Mouse (Mus musculus) stomach, embryonic 14.5 days (tissue): ENCODE results near the gene Chmp5. TPM values are rescaled to one million over a fixed set of nuclear protein-coding genes. Genes with fewer than 3 reads are reported as not detected.

Source experiments
- ATAC-seq: fragments of 200-750 bp; cut with Nextera tagmentation; 2 replicates; pipeline ENCODE4 v1.8.0; 2017; ENCODE audit warnings: low read depth, moderate TSS enrichment; ENCODE audit not compliant: insufficient number of reproducible peaks, insufficient read depth, low FRiP score
- H3K27ac ChIP-seq: fragments of 300-500 bp; sonication (generic); 2 replicates; pipeline ENCODE4 v1.5.1; 2014; ENCODE audit warnings: mild to moderate bottlenecking, low read length, moderate library complexity, mixed read lengths
- H3K27me3 ChIP-seq: fragments of 300-500 bp; sonication (generic); 2 replicates; pipeline ENCODE4 v1.6.1; 2014; ENCODE audit warnings: low read length, control low read depth, mixed read lengths; ENCODE audit not compliant: control insufficient read depth, insufficient read depth
- H3K36me3 ChIP-seq: fragments of 300-500 bp; sonication (generic); 2 replicates; pipeline ENCODE4 v1.6.1; 2014; ENCODE audit warnings: mild to moderate bottlenecking, control low read depth, low read length, moderate library complexity, mixed read lengths; ENCODE audit not compliant: control insufficient read depth, insufficient read depth
- H3K4me1 ChIP-seq: fragments of 300-500 bp; sonication (generic); 2 replicates; pipeline ENCODE4 v1.6.1; 2014; ENCODE audit warnings: low read length, control low read depth, mixed read lengths; ENCODE audit not compliant: control insufficient read depth, insufficient read depth
- H3K4me2 ChIP-seq: fragments of 300-500 bp; sonication (generic); replicated peaks from 2 replicates; pipeline ENCODE4 v1.6.1; 2014; ENCODE audit warnings: low read depth, low read length, control low read depth
- H3K4me3 ChIP-seq: fragments of 300-500 bp; sonication (generic); 2 replicates; pipeline ENCODE4 v1.5.1; 2014; ENCODE audit warnings: low read depth, low read length, control low read depth
- H3K9ac ChIP-seq: fragments of 300-500 bp; sonication (generic); replicated peaks from 2 replicates; pipeline ENCODE4 v1.6.1; 2014; ENCODE audit warnings: low read depth, mild to moderate bottlenecking, control low read depth, low read length, moderate library complexity, mixed read lengths
- H3K9me3 ChIP-seq: fragments of 300-500 bp; sonication (generic); 2 replicates; pipeline ENCODE4 v1.6.1; 2016; ENCODE audit warnings: low read depth, low read length, control low read depth; ENCODE audit not compliant: control insufficient read depth
- WGBS: fragments of 180-500 bp; shearing (Covaris S2); extraction: QIAGEN DNeasy Blood & Tissue Kit; methylation state at CpG from one replicate; pipeline ENCODE4 v1.1.7; 2014; 5-methylcytosine and 5-hydroxymethylcytosine counted together
- polyA plus RNA-seq: library from polyadenylated mRNA; unstranded; fragments of >200 nt; fragmentation: Nextera tagmentation; extraction: Ambion mirVana; gene quantifications from 2 replicates; pipeline ENCODE4 v1.2.1, GENCODE M21; 2014

The Chmp5 gene
- polyA plus RNA-seq, 1 experiment from 2014 or later = 103 TPM

DNA sequence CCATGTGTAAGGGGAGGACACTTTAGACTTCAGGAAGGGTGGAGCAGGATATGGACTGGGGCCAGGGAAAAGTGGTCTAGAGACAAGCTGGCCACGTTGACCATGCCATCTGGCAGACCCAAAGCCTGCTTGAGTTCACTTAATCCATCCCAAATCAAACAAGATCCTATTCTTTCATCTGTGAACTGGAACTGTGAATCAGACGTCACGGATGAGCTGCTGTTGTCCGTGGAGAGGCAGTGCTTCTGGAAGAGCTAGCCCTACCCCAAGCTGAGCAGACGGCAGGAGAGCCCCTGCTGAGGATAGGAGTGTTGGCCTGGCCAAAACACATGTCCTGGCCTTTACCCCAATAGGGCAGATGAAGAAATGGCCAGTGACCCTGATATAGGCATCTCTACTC lies 32.3 kb upstream of the Chmp5 start:
- H3K27ac ChIP-seq = no peak overlapping the region
- no peaks in the 10 kb centered on the region for H3K9me3 ChIP-seq
- H3K4me1 ChIP-seq = no peaks in the 10 kb centered on the region
- H3K27me3 ChIP-seq = no peaks in the 10 kb centered on the region
- no peak overlapping the region for H3K9ac ChIP-seq
- WGBS = 71% methylated on average over 5 of the region's 5 CpGs
- H3K4me2 ChIP-seq = no peak overlapping the region
- no peak overlapping the region for H3K4me3 ChIP-seq
- H3K36me3 ChIP-seq = no peaks in the 10 kb centered on the region
- no peak for ATAC-seq

DNA sequence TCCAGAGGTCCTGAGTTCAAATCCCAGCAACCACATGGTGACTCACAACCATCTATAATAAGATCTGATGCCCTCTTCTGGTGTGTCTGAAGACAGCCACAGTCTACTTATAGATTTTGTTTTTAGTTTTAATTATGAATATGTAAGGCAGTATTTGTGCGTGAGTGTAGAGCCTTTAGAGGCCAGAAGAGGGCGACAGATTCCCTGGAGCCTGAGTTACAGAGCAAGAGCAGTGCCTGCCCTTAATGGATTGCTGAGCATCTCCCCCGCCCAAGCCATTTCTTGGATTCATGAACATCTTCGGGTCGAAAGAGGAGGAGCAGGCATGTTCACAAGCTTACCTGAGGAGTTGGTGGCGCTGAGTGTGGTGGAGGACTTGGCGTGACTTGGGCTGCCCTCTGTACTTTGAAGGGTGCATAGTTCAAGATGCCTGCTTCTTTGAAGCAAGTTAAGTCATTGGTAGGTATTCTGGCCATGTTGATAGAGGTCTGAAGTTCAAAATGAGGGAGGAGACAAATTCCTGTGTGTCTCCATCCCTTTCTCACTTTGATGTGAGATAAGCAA lies 31.5 kb upstream of the Chmp5 start:
- H3K4me1 ChIP-seq = no peaks in the 10 kb centered on the region
- no peaks in the 10 kb centered on the region for H3K36me3 ChIP-seq
- no peak for ATAC-seq
- H3K27me3 ChIP-seq = no peaks in the 10 kb centered on the region
- no peak overlapping the region for H3K27ac ChIP-seq
- H3K4me2 ChIP-seq = no peak overlapping the region
- H3K9me3 ChIP-seq = no peaks in the 10 kb centered on the region
- WGBS = 89% methylated on average over 7 of the region's 7 CpGs
- H3K4me3 ChIP-seq = no peak overlapping the region
- H3K9ac ChIP-seq = no peak overlapping the region

DNA sequence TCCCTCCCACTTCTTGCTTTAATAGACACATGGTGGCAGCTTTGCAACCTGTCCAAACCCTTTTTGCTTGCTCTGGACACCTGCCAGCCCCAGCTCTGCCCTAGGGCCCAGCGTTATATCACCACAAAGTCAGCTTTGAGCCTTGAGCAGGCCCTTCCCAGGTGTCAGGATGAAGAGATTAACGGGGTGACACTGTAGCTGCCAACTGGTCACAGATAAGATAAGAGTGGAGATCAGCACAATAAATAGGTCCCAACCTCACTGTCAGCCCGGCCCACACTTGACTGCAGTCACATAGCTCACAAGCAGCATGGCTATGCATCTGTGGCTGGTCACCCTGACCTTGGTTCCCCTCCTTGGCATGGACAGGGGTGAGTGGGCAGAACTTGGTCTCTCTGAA lies 28.4 kb upstream of the Chmp5 start, which contains the start of gene Spink4:
Gene Spink4, plus strand, starts transcription at position 268 of the 400 bp plus-strand sequence.
- 21% methylated on average over 3 of the region's 3 CpGs for WGBS

DNA sequence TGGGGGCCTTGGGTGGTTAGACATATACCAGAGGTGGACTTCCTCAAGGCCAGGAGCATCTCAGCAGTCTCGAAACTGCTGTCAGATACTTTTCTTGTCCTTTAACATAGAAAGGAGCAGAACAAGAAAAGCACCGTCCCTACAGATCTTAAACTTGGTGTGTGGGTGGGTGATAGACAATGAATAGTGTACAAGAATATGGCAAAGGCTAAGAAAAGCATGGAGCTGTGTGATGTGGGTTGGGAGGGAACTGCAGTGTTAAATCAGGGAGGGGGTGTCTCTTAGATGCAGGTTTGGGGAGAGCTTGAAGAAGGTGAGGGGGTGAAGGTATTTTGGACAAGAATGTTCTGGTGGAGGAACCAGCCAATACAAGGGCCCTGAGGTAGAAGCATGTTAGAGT lies 27.6 kb upstream of the Chmp5 start:
- Histone ChIP-seq H3K9ac (no peak overlapping the region), H3K27me3 (no peaks in the 10 kb centered on the region), H3K4me2 (no peak overlapping the region), H3K9me3 (no peaks in the 10 kb centered on the region), H3K4me3 (no peak overlapping the region), H3K4me1 (no peaks in the 10 kb centered on the region), H3K36me3 (no peaks in the 10 kb centered on the region), H3K27ac (no peak overlapping the region)
- WGBS = 73% methylated on average over 2 of the region's 2 CpGs
- ATAC-seq = no peak

More for the DNA sequence above, 28.4 kb upstream of the Chmp5 start, which contains the start of gene Spink4:
- no peaks in the 10 kb centered on the region for H3K36me3 ChIP-seq
- no peaks in the 10 kb centered on the region for H3K9me3 ChIP-seq
- no peak within 1 kb of the TSS for H3K27ac ChIP-seq
- H3K4me1 ChIP-seq = no peaks in the 10 kb centered on the region
- H3K4me2 ChIP-seq = no peak within 1 kb of the TSS
- H3K9ac ChIP-seq = no peak within 1 kb of the TSS
- ATAC-seq = no peak; the same call in 1 of the 2 replicates
- H3K4me3 ChIP-seq = no peak within 1 kb of the TSS
- no peaks in the 10 kb centered on the region for H3K27me3 ChIP-seq

DNA sequence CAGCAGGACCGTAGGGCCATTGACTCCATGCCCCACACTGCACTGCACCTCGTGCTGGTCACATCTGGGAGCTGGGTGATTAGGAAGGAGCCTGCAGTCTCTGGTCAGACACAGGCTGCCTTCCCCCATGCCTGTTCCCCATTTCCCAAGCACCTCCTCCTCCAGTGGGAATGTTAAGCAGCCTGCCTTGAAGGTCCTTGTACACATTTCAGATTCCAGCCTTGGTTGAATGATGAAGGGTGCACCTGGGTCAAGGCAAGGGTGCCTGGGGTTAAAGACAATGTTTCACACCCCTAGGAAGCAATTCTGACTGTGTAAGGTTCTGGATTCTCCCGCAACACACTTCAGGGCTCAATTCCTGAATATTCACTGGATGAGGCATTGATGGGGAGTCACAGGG lies 26.9 kb upstream of the Chmp5 start:
- 67% methylated on average over 3 of the region's 3 CpGs for WGBS
- H3K4me1 ChIP-seq = no peaks in the 10 kb centered on the region
- H3K4me2 ChIP-seq = no peak overlapping the region

DNA sequence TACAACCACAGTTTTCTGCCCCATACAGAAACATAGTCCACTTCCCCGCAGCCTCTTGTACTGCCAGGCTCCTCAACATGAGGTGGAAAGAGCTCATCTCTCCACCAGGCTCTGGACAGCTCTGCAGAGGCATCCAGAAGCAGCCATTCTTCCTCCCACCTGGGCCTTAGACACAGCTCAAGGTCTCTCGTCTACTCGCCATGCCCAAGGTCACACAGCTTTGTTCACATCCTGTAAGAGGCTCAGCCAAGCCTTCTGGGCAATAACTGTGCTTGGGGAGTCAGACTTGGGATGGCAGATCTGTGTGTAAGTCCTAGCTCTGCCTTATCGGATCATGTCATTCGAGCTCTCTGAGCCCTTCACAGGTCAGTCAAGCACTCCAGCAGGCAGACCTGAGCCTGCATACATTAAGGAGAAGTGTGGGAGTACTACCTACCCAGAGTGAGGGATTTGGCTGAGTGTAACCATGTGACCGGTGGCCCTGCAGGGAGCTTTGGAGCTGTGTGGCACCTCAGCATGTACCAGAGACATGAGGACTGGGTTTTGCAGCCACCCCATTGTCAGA lies 25.0 kb upstream of the Chmp5 start:
- H3K36me3 ChIP-seq = no peaks in the 10 kb centered on the region
- ATAC-seq = no peak
- 74% methylated on average over 6 of the region's 6 CpGs for WGBS

More for the DNA sequence above, 26.9 kb upstream of the Chmp5 start:
- no peaks in the 10 kb centered on the region for H3K9me3 ChIP-seq
- H3K27ac ChIP-seq = no peak overlapping the region
- no peaks in the 10 kb centered on the region for H3K27me3 ChIP-seq
- H3K36me3 ChIP-seq = no peaks in the 10 kb centered on the region
- no peak for ATAC-seq
- H3K9ac ChIP-seq = no peak overlapping the region
- H3K4me3 ChIP-seq = no peak overlapping the region

DNA sequence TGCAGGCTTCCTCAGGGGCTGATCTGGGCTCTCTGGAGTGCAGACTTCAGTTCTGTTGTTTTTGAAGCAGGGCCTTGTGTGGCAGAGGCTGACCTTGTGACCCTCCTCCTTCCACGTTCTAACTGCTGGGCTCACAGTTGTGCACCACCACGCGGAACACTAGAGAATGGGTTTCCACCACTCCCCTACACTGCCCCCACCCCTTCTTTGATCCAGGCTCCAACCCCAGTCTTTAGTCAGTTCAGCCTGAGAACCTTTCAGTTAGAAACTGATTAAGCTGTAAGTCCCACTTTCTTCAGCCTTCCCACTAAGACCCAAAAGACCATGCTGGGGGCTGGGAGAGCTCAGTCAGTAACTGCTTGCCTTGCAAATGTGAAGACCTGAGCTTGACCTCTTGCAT lies 22.6 kb upstream of the Chmp5 start:
- no peaks in the 10 kb centered on the region for H3K36me3 ChIP-seq
- H3K9ac ChIP-seq = no peak overlapping the region
- no peaks in the 10 kb centered on the region for H3K4me1 ChIP-seq
- no peak overlapping the region for H3K4me2 ChIP-seq
- H3K27ac ChIP-seq = no peak overlapping the region
- no peak for ATAC-seq
- WGBS = 54% methylated on average over 3 of the region's 3 CpGs
- no peaks in the 10 kb centered on the region for H3K27me3 ChIP-seq
- H3K4me3 ChIP-seq = no peak overlapping the region
- no peaks in the 10 kb centered on the region for H3K9me3 ChIP-seq

More for the DNA sequence above, 25.0 kb upstream of the Chmp5 start:
- Histone ChIP-seq H3K4me2 (no peak overlapping the region), H3K9me3 (no peaks in the 10 kb centered on the region), H3K27me3 (no peaks in the 10 kb centered on the region), H3K27ac (no peak overlapping the region), H3K9ac (no peak overlapping the region), H3K4me1 (no peaks in the 10 kb centered on the region), H3K4me3 (no peak overlapping the region)

DNA sequence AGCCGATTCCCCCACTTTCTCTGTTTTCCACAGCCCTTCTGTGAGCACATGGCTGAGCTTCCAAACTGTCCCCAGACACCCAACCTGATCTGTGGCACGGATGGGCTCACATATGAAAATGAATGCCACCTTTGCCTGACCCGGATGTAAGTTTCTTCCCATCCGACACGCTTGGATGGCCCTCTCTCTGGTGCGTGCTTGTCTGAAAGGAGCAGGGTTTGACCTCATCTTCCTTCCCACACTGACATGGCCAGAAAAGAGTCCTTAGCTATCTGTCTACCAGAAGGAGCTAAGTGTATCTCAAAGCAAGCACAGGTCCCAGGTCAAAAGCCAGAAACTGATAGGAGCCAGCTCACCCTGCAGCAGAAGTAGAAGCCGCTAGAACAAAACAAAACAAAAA lies 19.2 kb upstream of the Chmp5 start:
- Histone ChIP-seq H3K27ac (no peak overlapping the region), H3K9ac (no peak overlapping the region), H3K27me3 (no peaks in the 10 kb centered on the region), H3K36me3 (peaks cover 14% of the 10 kb centered on the region), H3K9me3 (no peaks in the 10 kb centered on the region), H3K4me1 (no peaks in the 10 kb centered on the region), H3K4me3 (no peak overlapping the region), H3K4me2 (no peak overlapping the region)
- 83% methylated on average over 7 of the region's 7 CpGs for WGBS
- ATAC-seq = no peak

DNA sequence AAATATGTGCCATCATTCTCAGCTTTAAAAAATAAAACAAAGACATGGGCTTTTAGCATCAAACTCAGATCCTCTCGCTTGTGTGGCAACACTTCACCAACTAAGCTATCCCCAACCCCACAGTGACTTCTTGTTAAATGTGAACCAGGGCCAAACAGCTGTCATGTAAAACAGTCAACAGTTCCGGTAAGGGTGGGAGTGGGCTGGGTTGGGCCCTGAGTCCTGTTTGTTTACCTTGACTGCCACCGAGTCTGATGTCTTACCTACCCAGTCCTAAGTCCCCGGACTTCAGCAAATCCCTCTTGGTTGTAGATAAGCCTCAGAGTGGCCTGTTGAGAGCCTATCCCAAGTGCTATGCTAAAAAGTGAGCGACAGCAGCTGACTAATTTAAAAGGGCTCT lies 14.5 kb upstream of the Chmp5 start:
- Histone ChIP-seq H3K4me2 (no peak overlapping the region), H3K4me1 (no peaks in the 10 kb centered on the region), H3K27ac (no peak overlapping the region), H3K36me3 (peaks cover 43% of the 10 kb centered on the region), H3K27me3 (no peaks in the 10 kb centered on the region), H3K4me3 (no peak overlapping the region), H3K9me3 (no peaks in the 10 kb centered on the region), H3K9ac (no peak overlapping the region)
- ATAC-seq = no peak
- whole genome bisulfite sequencing = 81% methylated on average over 5 of the region's 5 CpGs
